Comparison of ENCODE assay signal across 8 mouse cellular contexts in the genomic region with DNA sequence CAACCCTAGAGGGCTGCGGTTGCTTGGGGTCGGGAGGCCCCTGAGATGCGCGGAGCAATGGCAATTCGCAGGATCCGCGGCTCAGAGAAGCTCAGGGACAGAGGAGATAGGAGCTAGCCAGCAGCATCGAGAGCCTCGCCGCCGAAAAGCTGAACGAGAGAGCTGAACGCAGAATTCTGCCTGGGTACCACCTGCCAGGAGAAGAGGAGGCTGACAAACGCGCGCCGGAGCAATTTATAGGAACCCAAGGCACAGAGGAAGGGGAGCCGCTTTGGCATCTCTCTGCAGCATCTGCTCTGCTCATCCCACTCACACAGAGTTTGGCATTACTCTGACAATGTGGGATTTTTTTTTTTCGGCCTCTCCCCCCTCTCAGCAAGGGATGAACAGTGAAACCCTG. TPM values are rescaled to one million over a fixed set of nuclear protein-coding genes. Genes with fewer than 3 reads are reported as not detected.
DNase-seq lines count a peak whose midpoint lies in the region; ATAC-seq lines count a peak whose summit lies in the region.

Gene C1ql3, minus strand, starts transcription at position 335 of the 400 bp plus-strand sequence.

- H3K4me3 ChIP-seq in forebrain, embryonic 14.5 days (ENCODE audit: low read depth, low read length): peak within 1 kb of the TSS; percentile 52

- H3K9me3 ChIP-seq in forebrain, embryonic 14.5 days (replicated peaks; ENCODE audit: control insufficient read depth, low read length): no peaks in the 10 kb centered on the region

- H3K9ac ChIP-seq in forebrain, embryonic 14.5 days (ENCODE audit: low read length): peak within 1 kb of the TSS; percentile 56

- peaks cover 33% of the 10 kb centered on the region for H3K27me3 ChIP-seq in forebrain, embryonic 14.5 days (replicated peaks; ENCODE audit: control insufficient read depth, insufficient read depth, low read length)

- H3K4me1 ChIP-seq in forebrain, embryonic 14.5 days (ENCODE audit: control insufficient read depth, insufficient read depth, low read length): peaks cover 14% of the 10 kb centered on the region

- H3K27ac ChIP-seq in forebrain, embryonic 14.5 days (ENCODE audit: low read depth, low read length): no peak within 1 kb of the TSS

- ATAC-seq in forebrain, embryonic 14.5 days: peak; percentile 70

- DNase-seq in cerebellum, postnatal 36 days: peak; percentile 4 to 13
- DNase-seq in cerebellum, adult 18-20 months: no peak
- peak; percentile 53 for DNase-seq in Muller cell, postnatal 12 days (ENCODE audit: inconsistent ontology term)
- peak; percentile 65 for DNase-seq in forebrain, embryonic 14.5 days (ENCODE audit: low spot score)
- peak; percentile 18 for DNase-seq in kidney, postnatal 10 days
- peak; percentile 5 for DNase-seq in liver
- peak; percentile 54 for DNase-seq in retina, embryonic 14.5 days (ENCODE audit: low spot score)
- DNase-seq in adipocyte (ENCODE audit: low spot score): no peak

- H3K4me2 ChIP-seq in forebrain, embryonic 14.5 days (ENCODE audit: low read length): peak within 1 kb of the TSS; percentile 99

- under 1% methylated on average over 19 of the region's 19 CpGs for WGBS in forebrain, embryonic 14.5 days

- no peaks in the 10 kb centered on the region for H3K36me3 ChIP-seq in forebrain, embryonic 14.5 days (ENCODE audit: control insufficient read depth, insufficient read depth, low read length)

RNA-seq across cellular contexts. Expression of gene C1ql3, which starts in this region (rescaled TPM):
- polyA plus RNA-seq in forebrain, embryonic 14.5 days (2014; fragmentation: Nextera tagmentation; extraction: Ambion mirVana): 1.7 and 1.9 TPM in 2 replicates

Comparison
In these comparisons a context has a peak if more than half of its experiments do, and no peak if none do; other contexts are left out.
1. DNase-seq: peak in cerebellum, postnatal 36 days (2 of 2), Muller cell, postnatal 12 days (single experiment), forebrain, embryonic 14.5 days (single experiment), kidney, postnatal 10 days (single experiment), liver (single experiment) and retina, embryonic 14.5 days (single experiment); none in cerebellum, adult 18-20 months (0 of 2) and adipocyte (single experiment).